Mouse (Mus musculus) hindbrain, embryonic 12.5 days (tissue): ENCODE measurements at regions not wholly inside any gene's neighbourhood (a gene's known extent, or its start where the extent isn't known, plus 50 kb on each side); places are given as distances from the start of the nearest gene placed in this dataset.

Experiments
- ATAC-seq: fragments of 200-750 bp; cut with Nextera tagmentation; 2 replicates; pipeline ENCODE4 v1.8.0; 2017; ENCODE audit warnings: moderate TSS enrichment; ENCODE audit not compliant: low FRiP score
- H3K27ac ChIP-seq: fragments of 300-500 bp; sonication (generic); 2 replicates; pipeline ENCODE4 v1.5.1; 2016; ENCODE audit warnings: mild to moderate bottlenecking
- H3K27me3 ChIP-seq: fragments of 300-500 bp; sonication (generic); 2 replicates; pipeline ENCODE4 v1.6.1; 2016; ENCODE audit warnings: mild to moderate bottlenecking
- H3K36me3 ChIP-seq: fragments of 300-500 bp; sonication (generic); 2 replicates; pipeline ENCODE4 v1.6.1; 2016; ENCODE audit warnings: mild to moderate bottlenecking
- H3K4me1 ChIP-seq: fragments of 300-500 bp; sonication (generic); 2 replicates; pipeline ENCODE4 v1.6.1; 2016
- H3K4me2 ChIP-seq: fragments of 300-500 bp; sonication (generic); replicated peaks from 2 replicates; pipeline ENCODE4 v1.6.1; 2016; ENCODE audit warnings: mild to moderate bottlenecking
- H3K4me3 ChIP-seq: fragments of 300-500 bp; sonication (generic); 2 replicates; pipeline ENCODE4 v1.5.1; 2016; ENCODE audit warnings: mild to moderate bottlenecking
- H3K9ac ChIP-seq: fragments of 300-500 bp; sonication (generic); 2 replicates; pipeline ENCODE4 v1.6.1; 2016; ENCODE audit warnings: mild to moderate bottlenecking, moderate library complexity
- H3K9me3 ChIP-seq: fragments of 300-500 bp; sonication (generic); replicated peaks from 2 replicates; pipeline ENCODE4 v1.6.1; 2016; ENCODE audit warnings: mild to moderate bottlenecking
- WGBS: fragments of 180-500 bp; shearing (Covaris S2); methylation state at CpG from one replicate; pipeline ENCODE4 v1.1.7; 2016; 5-methylcytosine and 5-hydroxymethylcytosine counted together

DNA sequence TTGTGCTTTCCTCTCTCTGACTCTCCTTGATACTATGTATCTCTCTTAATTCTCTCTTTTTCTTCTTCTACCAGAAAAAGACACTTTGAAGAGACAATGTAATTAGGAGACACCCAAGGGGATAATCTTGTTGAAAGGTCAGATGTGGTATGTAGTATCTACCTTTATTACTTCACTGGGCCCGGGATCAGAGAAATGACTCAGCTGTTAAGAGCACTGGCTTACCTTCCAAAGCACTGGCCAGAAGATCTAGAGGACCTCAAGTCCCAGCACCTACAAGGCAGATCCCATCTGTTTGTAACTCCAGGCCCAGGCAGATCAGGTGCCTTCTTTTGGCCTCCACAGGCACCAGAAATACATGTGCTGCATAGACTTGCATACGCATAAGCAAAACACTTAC is 127.8 kb upstream of the Cdkn2b start:
- H3K4me2 ChIP-seq, result no peak overlapping the region
- no peaks in the 10 kb centered on the region for H3K36me3 ChIP-seq
- 91% methylated on average over 2 of the region's 2 CpGs for WGBS
- no peaks in the 10 kb centered on the region for H3K4me1 ChIP-seq
- no peak for ATAC-seq
- no peaks in the 10 kb centered on the region for H3K9me3 ChIP-seq
- no peak overlapping the region for H3K9ac ChIP-seq
- no peak overlapping the region for H3K4me3 ChIP-seq
- H3K27me3 ChIP-seq, result no peaks in the 10 kb centered on the region
- H3K27ac ChIP-seq, result no peak overlapping the region

DNA sequence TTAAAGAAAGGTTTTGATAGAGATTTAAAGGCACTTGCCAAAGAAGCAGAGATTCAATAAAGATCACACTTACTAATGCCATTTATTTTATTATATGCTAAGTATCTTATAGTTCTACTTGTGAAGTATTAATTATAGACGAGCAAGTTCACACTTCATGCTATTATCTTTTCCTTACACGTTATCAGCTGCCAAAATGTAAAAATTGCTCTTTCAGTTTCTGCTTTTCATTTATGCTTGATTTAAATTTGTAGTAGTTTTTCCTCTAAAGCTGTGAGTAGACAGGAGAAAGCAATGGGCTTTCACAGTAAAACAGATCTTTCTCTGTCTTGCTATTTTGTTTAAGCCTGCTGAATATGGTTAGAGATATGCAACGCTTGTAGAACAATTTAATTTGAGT is 125.9 kb upstream of the Cdkn2b start:
- 88% methylated on average over 3 of the region's 3 CpGs for WGBS

DNA sequence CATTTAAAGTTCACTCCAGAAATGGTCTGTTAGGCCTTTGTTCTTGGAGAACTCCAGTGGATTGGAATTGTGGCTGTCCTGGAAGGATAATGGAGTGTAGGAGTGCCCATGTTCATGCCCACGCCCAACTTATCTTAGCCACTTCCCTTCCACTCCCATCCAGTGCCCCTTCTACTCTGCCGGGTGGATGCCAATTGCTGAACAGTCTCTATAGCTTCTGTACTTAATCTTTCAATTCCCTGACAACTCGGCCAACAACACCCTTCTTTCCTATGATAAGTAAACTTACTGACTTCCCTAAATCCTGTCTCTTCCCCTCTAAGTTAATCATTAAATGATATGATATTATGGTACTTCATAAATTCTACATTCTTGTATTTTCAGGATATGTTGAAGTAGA is 123.3 kb upstream of the Cdkn2b start:
- no peak for ATAC-seq
- no peaks in the 10 kb centered on the region for H3K4me1 ChIP-seq
- H3K4me3 ChIP-seq, result no peak overlapping the region
- no peaks in the 10 kb centered on the region for H3K36me3 ChIP-seq
- no peaks in the 10 kb centered on the region for H3K27me3 ChIP-seq
- no peak overlapping the region for H3K27ac ChIP-seq
- no peak overlapping the region for H3K9ac ChIP-seq
- WGBS, result 95% methylated on average over 3 of the region's 3 CpGs
- no peak overlapping the region for H3K4me2 ChIP-seq
- H3K9me3 ChIP-seq, result no peaks in the 10 kb centered on the region

More for the DNA sequence above, 125.9 kb upstream of the Cdkn2b start:
- H3K4me2 ChIP-seq, result no peak overlapping the region
- no peak overlapping the region for H3K4me3 ChIP-seq
- no peak overlapping the region for H3K9ac ChIP-seq
- no peaks in the 10 kb centered on the region for H3K9me3 ChIP-seq
- H3K27me3 ChIP-seq, result no peaks in the 10 kb centered on the region
- ATAC-seq, result no peak
- H3K27ac ChIP-seq, result no peak overlapping the region
- H3K4me1 ChIP-seq, result no peaks in the 10 kb centered on the region
- no peaks in the 10 kb centered on the region for H3K36me3 ChIP-seq

DNA sequence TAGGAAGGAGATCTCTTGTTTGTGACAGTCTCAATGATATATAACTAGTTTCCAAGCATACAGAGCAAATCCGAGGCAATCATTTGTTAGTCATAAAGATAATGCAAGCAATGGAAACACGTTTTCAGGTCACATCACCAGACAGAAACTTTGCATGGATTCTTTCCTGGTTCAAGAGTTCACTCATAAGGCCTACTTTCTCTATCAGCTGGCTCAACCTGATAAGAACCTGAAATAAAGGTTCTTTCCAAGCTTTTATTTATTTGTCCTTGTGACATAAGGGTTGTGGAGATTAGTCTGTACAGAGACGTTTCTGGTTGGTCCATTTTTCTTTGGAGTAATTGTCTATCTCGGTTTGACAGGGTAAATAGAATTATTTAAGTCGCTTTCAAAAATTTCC is 122.7 kb upstream of the Cdkn2b start:
- Histone ChIP-seq H3K36me3 (no peaks in the 10 kb centered on the region), H3K4me1 (no peaks in the 10 kb centered on the region), H3K9me3 (no peaks in the 10 kb centered on the region), H3K27ac (no peak overlapping the region), H3K4me2 (no peak overlapping the region), H3K27me3 (no peaks in the 10 kb centered on the region), H3K4me3 (no peak overlapping the region), H3K9ac (no peak overlapping the region)
- WGBS, result 80% methylated on average over 5 of the region's 5 CpGs
- no peak for ATAC-seq

DNA sequence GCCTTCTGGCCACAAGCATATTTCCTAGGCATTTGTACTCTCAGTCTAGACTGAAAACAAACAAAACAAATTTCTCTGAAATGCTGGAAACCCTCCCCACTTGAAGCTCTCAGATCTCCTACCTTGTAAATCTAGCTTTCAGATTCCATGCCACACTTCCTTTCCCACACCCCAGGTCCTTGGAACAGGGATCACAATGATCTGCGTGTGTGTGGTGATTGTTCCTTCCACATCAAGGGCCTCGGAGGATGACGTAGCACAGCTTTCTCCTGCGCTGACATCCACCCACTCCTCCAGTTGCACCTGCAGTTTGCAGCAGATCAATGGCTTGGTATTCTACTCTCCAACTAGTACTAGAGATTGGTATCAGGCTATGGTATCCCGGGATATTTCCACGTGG is 120.7 kb upstream of the Cdkn2b start:
- Histone ChIP-seq H3K9ac (no peak overlapping the region), H3K27me3 (no peaks in the 10 kb centered on the region), H3K9me3 (no peaks in the 10 kb centered on the region), H3K4me2 (no peak overlapping the region), H3K4me1 (no peaks in the 10 kb centered on the region), H3K4me3 (no peak overlapping the region), H3K36me3 (no peaks in the 10 kb centered on the region), H3K27ac (no peak overlapping the region)
- WGBS, result 82% methylated on average over 6 of the region's 6 CpGs
- ATAC-seq, result no peak

DNA sequence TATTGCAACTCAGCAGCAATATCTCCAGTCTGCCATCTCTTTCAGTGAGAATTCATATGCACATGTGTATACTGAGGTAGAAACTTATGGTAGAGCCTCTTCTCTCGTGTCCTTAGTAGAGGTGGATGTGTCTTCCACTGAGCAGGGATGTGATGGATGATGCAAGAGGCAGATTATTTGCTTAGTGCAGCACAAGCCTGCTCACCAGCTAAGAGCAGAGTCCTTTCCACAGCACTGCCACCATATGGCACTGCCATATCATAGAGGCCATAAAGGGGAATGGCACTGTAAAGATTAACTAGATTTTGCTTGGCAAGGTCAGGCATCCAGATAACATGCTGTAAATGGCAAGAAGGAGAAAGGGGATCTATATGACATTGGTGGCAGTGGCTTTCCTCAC is 117.6 kb upstream of the Cdkn2b start:
- WGBS, result 75% methylated on average over 1 of the region's 1 CpGs
- Histone ChIP-seq H3K27ac (no peak overlapping the region), H3K4me2 (no peak overlapping the region), H3K4me3 (no peak overlapping the region), H3K9me3 (no peaks in the 10 kb centered on the region), H3K4me1 (no peaks in the 10 kb centered on the region), H3K27me3 (no peaks in the 10 kb centered on the region), H3K9ac (no peak overlapping the region), H3K36me3 (no peaks in the 10 kb centered on the region)
- no peak for ATAC-seq

DNA sequence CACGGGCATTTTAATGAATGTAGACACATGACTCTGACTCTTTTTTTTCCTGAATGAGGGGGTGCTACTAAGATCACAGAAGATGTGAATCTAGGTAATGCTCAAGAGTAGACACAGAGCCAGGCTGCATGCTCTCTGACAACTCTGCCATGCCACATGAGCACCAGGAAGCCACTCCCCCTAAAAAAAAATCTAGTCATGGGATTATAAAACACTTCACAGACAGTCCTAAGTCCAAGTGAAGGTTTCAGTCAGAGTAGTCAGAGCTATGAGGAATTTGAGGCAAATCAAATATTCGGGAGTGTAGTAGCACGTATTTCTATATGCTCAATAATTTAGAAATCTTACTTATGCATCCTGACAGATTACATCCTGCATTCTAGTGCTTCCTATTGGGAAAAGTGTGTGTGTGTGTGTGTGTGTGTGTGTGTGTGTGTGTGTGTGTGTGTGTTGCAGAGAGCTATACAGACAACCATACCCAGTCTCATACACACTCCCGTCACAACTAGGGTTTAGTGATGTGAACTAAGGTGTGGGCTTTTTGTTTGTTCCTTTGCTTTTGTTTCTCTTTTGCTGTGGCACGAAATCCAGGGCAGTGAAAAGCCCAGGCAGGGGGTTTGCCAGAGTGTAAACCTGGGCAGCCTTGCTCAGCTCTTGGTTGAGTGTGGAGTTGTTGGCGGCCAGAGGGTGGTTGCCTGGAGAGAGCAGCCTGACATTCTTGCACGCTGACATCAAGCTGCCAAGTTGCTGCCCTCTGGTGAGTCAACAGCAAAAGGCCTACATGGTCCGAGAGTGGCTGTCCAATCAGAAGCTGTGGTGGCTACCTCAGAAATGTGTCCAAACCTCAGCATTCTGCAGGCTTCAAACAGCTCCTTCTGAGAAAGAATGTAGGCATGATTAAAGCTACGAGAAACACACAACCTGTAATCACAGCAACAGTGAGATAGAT is 116.8 kb upstream of the Cdkn2b start:
- ATAC-seq, result no peak
- H3K9ac ChIP-seq, result no peak overlapping the region
- H3K27ac ChIP-seq, result no peak overlapping the region
- H3K4me3 ChIP-seq, result no peak overlapping the region
- no peaks in the 10 kb centered on the region for H3K36me3 ChIP-seq
- 59% methylated on average over 9 of the region's 9 CpGs for WGBS
- no peaks in the 10 kb centered on the region for H3K27me3 ChIP-seq
- H3K9me3 ChIP-seq, result no peaks in the 10 kb centered on the region
- no peaks in the 10 kb centered on the region for H3K4me1 ChIP-seq
- no peak overlapping the region for H3K4me2 ChIP-seq

DNA sequence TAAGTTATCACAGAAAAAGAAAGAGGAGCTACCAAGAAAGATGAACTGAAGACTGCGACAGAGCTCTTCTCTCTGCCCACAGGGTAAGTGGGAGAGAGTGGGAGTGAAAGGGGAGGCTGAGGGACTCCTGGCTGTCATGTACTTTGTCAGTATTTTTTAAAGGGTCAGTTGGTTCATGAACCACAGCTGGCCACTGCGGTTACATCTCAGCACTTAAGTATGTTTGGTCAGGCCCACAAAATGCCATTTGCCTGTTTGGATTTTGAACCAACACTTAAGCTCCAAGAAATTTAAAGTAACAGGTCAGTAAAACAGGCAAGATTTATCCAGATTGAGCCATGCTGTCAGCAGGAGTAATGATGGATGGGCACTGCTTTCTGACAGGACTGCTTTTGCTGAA is 115.1 kb upstream of the Cdkn2b start:
- Histone ChIP-seq H3K4me1 (no peaks in the 10 kb centered on the region), H3K9me3 (no peaks in the 10 kb centered on the region), H3K9ac (no peak overlapping the region), H3K4me2 (no peak overlapping the region), H3K4me3 (no peak overlapping the region), H3K27ac (no peak overlapping the region), H3K36me3 (no peaks in the 10 kb centered on the region), H3K27me3 (no peaks in the 10 kb centered on the region)
- no peak for ATAC-seq
- 55% methylated on average over 2 of the region's 2 CpGs for WGBS

DNA sequence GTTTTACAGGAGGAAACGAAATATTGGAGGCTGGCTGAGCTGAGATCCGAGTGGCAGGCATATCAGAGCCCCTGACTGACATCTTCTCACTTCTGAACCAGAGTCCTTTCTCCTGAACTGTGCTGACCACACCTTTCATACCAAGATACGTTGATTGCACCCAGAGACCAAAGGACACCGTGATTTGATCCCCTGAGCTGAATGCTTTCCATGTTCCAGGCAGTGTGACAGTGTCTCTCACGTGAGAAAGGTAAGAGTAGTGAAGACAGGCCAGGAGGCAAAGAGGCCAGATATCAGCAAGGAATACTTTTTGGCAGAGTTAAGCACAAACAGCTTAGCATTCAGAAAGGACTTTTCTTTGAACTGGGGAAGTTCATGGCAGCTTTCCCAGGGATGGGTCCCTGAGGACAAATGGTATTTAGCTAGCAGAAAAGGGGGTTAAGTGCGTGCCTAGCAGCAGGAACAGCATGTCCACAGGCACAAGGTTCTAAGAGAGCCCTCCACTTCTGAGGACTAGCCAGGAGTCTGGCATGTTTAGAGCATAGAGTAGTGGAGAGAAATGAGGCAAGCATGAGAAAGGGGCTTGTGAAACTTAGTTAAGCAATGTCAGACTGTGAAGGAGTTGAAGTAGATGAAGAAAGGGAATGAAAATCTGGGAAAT is 111.0 kb upstream of the Cdkn2b start:
- Histone ChIP-seq H3K9me3 (no peaks in the 10 kb centered on the region), H3K36me3 (no peaks in the 10 kb centered on the region), H3K4me1 (no peaks in the 10 kb centered on the region), H3K4me3 (no peak overlapping the region), H3K27me3 (no peaks in the 10 kb centered on the region), H3K27ac (no peak overlapping the region), H3K4me2 (no peak overlapping the region), H3K9ac (no peak overlapping the region)
- WGBS, result 72% methylated on average over 6 of the region's 6 CpGs
- ATAC-seq, result no peak

DNA sequence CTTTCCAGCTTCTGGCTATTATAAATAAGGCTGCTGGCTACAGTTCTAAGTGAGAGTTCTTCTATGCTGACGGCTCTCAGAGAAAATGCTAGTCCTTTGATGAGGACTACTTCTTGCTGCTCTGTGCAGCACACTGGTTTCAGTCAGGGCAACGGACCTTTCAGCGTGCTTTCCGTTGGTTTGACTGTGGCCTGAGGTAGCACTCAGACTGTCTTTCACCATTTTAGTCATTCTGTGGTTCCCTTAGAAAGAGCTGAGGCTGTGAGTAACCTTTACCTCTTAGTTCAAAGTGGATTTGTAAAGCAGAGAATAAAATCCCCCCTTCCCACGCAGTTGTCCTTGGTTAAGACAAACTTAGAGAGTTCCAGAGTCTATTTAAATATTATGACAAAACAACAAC is 110.0 kb upstream of the Cdkn2b start:
- Histone ChIP-seq H3K9ac (no peak overlapping the region), H3K4me3 (no peak overlapping the region), H3K36me3 (no peaks in the 10 kb centered on the region), H3K27me3 (no peaks in the 10 kb centered on the region), H3K27ac (no peak overlapping the region), H3K4me1 (no peaks in the 10 kb centered on the region), H3K4me2 (no peak overlapping the region), H3K9me3 (no peaks in the 10 kb centered on the region)
- WGBS, result 86% methylated on average over 5 of the region's 5 CpGs
- ATAC-seq, result no peak

DNA sequence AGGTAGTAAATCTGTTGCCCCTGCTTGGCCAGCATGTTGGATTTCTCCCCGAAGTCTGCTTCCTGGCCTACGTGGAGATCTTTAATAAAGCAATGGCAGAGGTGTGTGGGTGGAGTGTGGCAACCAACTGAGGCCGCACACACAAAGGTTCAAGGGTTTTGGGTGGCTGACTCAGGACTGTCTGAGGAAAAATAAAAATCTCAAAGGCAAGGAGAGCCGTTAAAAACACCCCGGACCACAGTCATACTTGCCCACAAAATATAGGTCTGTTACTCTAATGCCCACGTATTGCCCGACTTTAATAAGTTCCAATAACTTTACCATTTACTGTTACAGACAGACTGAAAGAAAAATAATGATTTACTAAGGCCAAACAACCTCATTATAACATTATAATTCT is 108.7 kb upstream of the Cdkn2b start:
- Histone ChIP-seq H3K27ac (no peak overlapping the region), H3K36me3 (no peaks in the 10 kb centered on the region), H3K9ac (no peak overlapping the region), H3K9me3 (no peaks in the 10 kb centered on the region), H3K4me2 (no peak overlapping the region), H3K4me1 (no peaks in the 10 kb centered on the region), H3K4me3 (no peak overlapping the region), H3K27me3 (no peaks in the 10 kb centered on the region)
- ATAC-seq, result no peak
- 92% methylated on average over 7 of the region's 7 CpGs for WGBS

DNA sequence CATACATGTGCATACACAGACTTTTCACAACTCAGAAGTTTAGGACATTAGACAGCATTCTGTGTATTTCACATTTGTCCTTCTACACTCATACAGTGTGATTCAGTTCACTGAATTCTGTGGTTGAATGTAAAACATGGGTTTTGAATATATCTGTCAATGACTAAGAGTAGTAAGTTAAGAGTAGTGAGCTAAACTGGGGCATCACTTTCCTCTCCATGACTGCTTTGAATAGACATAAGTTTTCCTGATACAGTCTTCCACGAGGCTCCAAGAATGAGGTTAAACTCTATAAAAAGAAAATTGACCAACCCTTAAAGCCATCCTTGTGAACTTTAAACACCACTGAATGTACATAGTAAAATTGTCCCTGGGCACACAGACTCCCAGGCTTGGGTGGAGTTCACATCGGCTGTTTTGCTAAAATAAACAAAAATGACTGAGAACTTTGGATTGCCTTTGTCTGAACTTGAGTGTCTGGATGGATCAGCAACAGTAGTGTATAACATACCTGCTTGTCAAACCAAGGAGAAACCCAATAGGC is 94.9 kb upstream of the Cdkn2b start:
- no peak overlapping the region for H3K27ac ChIP-seq
- H3K4me2 ChIP-seq, result no peak overlapping the region
- H3K36me3 ChIP-seq, result no peaks in the 10 kb centered on the region
- no peak overlapping the region for H3K4me3 ChIP-seq
- H3K9ac ChIP-seq, result no peak overlapping the region
- 78% methylated on average over 2 of the region's 2 CpGs for WGBS
- no peaks in the 10 kb centered on the region for H3K9me3 ChIP-seq
- no peaks in the 10 kb centered on the region for H3K27me3 ChIP-seq
- ATAC-seq, result no peak
- H3K4me1 ChIP-seq, result no peaks in the 10 kb centered on the region

DNA sequence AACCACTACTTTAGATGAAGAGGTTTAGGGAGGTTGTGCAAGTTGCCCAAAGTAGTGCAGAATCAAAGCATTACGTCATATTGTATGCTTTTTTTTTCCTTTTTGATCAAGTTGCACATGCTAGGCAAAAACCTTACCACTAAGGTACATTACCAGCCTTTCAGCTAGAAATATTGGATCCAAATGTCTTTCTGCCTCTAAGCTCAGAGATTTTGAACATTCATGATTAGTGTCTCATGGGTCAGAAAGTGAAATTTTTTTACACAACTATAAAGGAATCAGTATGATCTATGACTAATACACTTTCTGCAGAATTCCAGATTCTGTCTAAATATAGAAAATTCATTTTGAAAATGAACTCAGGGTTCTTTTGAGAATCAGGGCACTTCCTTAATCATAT is 92.3 kb upstream of the Cdkn2b start:
- no peak overlapping the region for H3K4me3 ChIP-seq
- 78% methylated on average over 1 of the region's 1 CpGs for WGBS

More for the DNA sequence above, 92.3 kb upstream of the Cdkn2b start:
- H3K4me1 ChIP-seq, result no peaks in the 10 kb centered on the region
- no peaks in the 10 kb centered on the region for H3K27me3 ChIP-seq
- ATAC-seq, result no peak
- no peaks in the 10 kb centered on the region for H3K36me3 ChIP-seq
- H3K9ac ChIP-seq, result no peak overlapping the region
- H3K9me3 ChIP-seq, result no peaks in the 10 kb centered on the region
- no peak overlapping the region for H3K27ac ChIP-seq
- H3K4me2 ChIP-seq, result no peak overlapping the region
